Mouse (Mus musculus) kidney, embryonic 14.5 days (tissue): Measurements from ENCODE around the gene Mkrn3. TPM values are rescaled to one million over a fixed set of nuclear protein-coding genes. Genes with fewer than 3 reads are reported as not detected.

Source experiments
- ATAC-seq: fragments of 200-750 bp; cut with Nextera tagmentation; 2 replicates; pipeline ENCODE4 v1.8.0; 2017; ENCODE audit warnings: moderate number of reproducible peaks, mild to moderate bottlenecking, moderate TSS enrichment, moderate library complexity; ENCODE audit not compliant: low FRiP score, low TSS enrichment
- H3K27ac ChIP-seq: fragments of 300-500 bp; sonication (generic); 2 replicates; pipeline ENCODE4 v1.5.1; 2014; ENCODE audit warnings: low read depth, mild to moderate bottlenecking, low read length, moderate library complexity, mixed read lengths
- H3K27me3 ChIP-seq: fragments of 300-500 bp; sonication (generic); 2 replicates; pipeline ENCODE4 v1.6.1; 2014; ENCODE audit warnings: mild to moderate bottlenecking, low read length; ENCODE audit not compliant: control insufficient read depth, insufficient read depth
- H3K36me3 ChIP-seq: fragments of 300-500 bp; sonication (generic); 2 replicates; pipeline ENCODE4 v1.6.1; 2014; ENCODE audit warnings: low read length, mixed read lengths; ENCODE audit not compliant: control insufficient read depth, insufficient read depth
- H3K4me1 ChIP-seq: fragments of 300-500 bp; sonication (generic); 2 replicates; pipeline ENCODE4 v1.6.1; 2014; ENCODE audit warnings: low read length, mixed read lengths; ENCODE audit not compliant: control insufficient read depth, insufficient read depth
- H3K4me2 ChIP-seq: fragments of 300-500 bp; sonication (generic); replicated peaks from 2 replicates; pipeline ENCODE4 v1.6.1; 2014; ENCODE audit warnings: low read depth, mild to moderate bottlenecking, low read length
- H3K4me3 ChIP-seq: fragments of 300-500 bp; sonication (generic); 2 replicates; pipeline ENCODE4 v1.5.1; 2014; ENCODE audit warnings: mild to moderate bottlenecking, low read length
- H3K9ac ChIP-seq: fragments of 300-500 bp; sonication (generic); 2 replicates; pipeline ENCODE4 v1.6.1; 2014; ENCODE audit warnings: low read depth, mild to moderate bottlenecking, low read length, moderate library complexity
- H3K9me3 ChIP-seq: fragments of 300-500 bp; sonication (generic); 2 replicates; pipeline ENCODE4 v1.6.1; 2016; ENCODE audit warnings: low read length; ENCODE audit not compliant: control insufficient read depth
- WGBS: fragments of 180-500 bp; shearing (Covaris S2); extraction: QIAGEN DNeasy Blood & Tissue Kit; methylation state at CpG from one replicate; pipeline ENCODE4 v1.1.7; 2014; 5-methylcytosine and 5-hydroxymethylcytosine counted together
- polyA plus RNA-seq: library from polyadenylated mRNA; unstranded; fragments of >200 nt; fragmentation: Nextera tagmentation; extraction: Ambion mirVana; gene quantifications from 2 replicates; pipeline ENCODE4 v1.2.1, GENCODE M21; 2014

Mkrn3 gene
- polyA plus RNA-seq, 1 experiment from 2014 or later, result 5.4 TPM

- ATAC-seq, result no peak
- H3K36me3 ChIP-seq, result no peaks in the 10 kb centered on the region
- no peak overlapping the region for H3K4me3 ChIP-seq
- no peaks in the 10 kb centered on the region for H3K9me3 ChIP-seq
- H3K27ac ChIP-seq, result no peak overlapping the region
- no peak overlapping the region for H3K4me2 ChIP-seq
- H3K4me1 ChIP-seq, result no peaks in the 10 kb centered on the region
- no peak overlapping the region for H3K9ac ChIP-seq
- H3K27me3 ChIP-seq, result no peaks in the 10 kb centered on the region
- WGBS, result 34% methylated on average over 3 of the region's 3 CpGs
These were observed 13.3 kb upstream of the Mkrn3 start for GRCm38 (mm10) chr7:62433243-62433642.

GRCm38 (mm10) chr7:62428337-62428736 is 8.4 kb upstream of the Mkrn3 start:
- no peak for ATAC-seq
- Histone ChIP-seq H3K9me3 (no peaks in the 10 kb centered on the region), H3K27me3 (no peaks in the 10 kb centered on the region), H3K27ac (no peak overlapping the region), H3K9ac (no peak overlapping the region), H3K4me1 (no peaks in the 10 kb centered on the region), H3K4me2 (no peak overlapping the region), H3K36me3 (no peaks in the 10 kb centered on the region), H3K4me3 (no peak overlapping the region)
- 23% methylated on average over 8 of the region's 8 CpGs for WGBS

GRCm38 (mm10) chr7:62423210-62423609 is 3.3 kb upstream of the Mkrn3 start:
- Histone ChIP-seq H3K9ac (no peak overlapping the region), H3K4me3 (no peak overlapping the region), H3K27ac (no peak overlapping the region), H3K36me3 (no peaks in the 10 kb centered on the region), H3K27me3 (no peaks in the 10 kb centered on the region), H3K9me3 (peaks cover 8% of the 10 kb centered on the region; the same call in 1 of the 2 replicates), H3K4me2 (no peak overlapping the region), H3K4me1 (0 out of 2 replicates have a peak, but pooled peaks cover 3% of the 10 kb centered on the region)
- ATAC-seq, result no peak
- 65% methylated on average over 4 of the region's 4 CpGs for WGBS

GRCm38 (mm10) chr7:62420566-62420965 is 627 bp upstream of the Mkrn3 start:
- H3K4me1 ChIP-seq, result 0 out of 2 replicates have a peak, but pooled peaks cover 3% of the 10 kb centered on the region
- H3K36me3 ChIP-seq, result no peaks in the 10 kb centered on the region
- H3K4me2 ChIP-seq, result peak overlapping the region; percentile 33; the same call in 1 of the 2 replicates
- ATAC-seq, result no peak
- no peaks in the 10 kb centered on the region for H3K27me3 ChIP-seq
- 77% methylated on average over 6 of the region's 6 CpGs for WGBS
- no peak overlapping the region for H3K27ac ChIP-seq
- no peak overlapping the region for H3K4me3 ChIP-seq
- peaks cover 8% of the 10 kb centered on the region; the same call in 1 of the 2 replicates for H3K9me3 ChIP-seq
- H3K9ac ChIP-seq, result no peak overlapping the region

GRCm38 (mm10) chr7:62419105-62419492 is 840 bp downstream of the Mkrn3 start:
- peak overlapping the region; percentile 77; the same call in 1 of the 2 replicates for H3K9ac ChIP-seq
- peak overlapping the region; percentile 74 for H3K4me3 ChIP-seq
- 60% methylated on average over 17 of the region's 17 CpGs for WGBS
- peak; percentile 74 for ATAC-seq
- no peak overlapping the region for H3K27ac ChIP-seq
- no peaks in the 10 kb centered on the region for H3K27me3 ChIP-seq
- peaks cover 8% of the 10 kb centered on the region; the same call in 1 of the 2 replicates for H3K9me3 ChIP-seq
- no peaks in the 10 kb centered on the region for H3K36me3 ChIP-seq
- 0 out of 2 replicates have a peak, but pooled peaks cover 3% of the 10 kb centered on the region for H3K4me1 ChIP-seq
- peak overlapping the region; percentile 58 for H3K4me2 ChIP-seq

GRCm38 (mm10) chr7:62418346-62418745 is 1.6 kb downstream of the Mkrn3 start:
- H3K27ac ChIP-seq, result no peak overlapping the region
- no peak overlapping the region for H3K9ac ChIP-seq
- ATAC-seq, result no peak
- peak overlapping the region; percentile 58; the same call in 1 of the 2 replicates for H3K4me2 ChIP-seq
- no peaks in the 10 kb centered on the region for H3K27me3 ChIP-seq
- H3K4me1 ChIP-seq, result 0 out of 2 replicates have a peak, but pooled peaks cover 3% of the 10 kb centered on the region
- H3K4me3 ChIP-seq, result no peak overlapping the region; the same call in 1 of the 2 replicates
- 86% methylated on average over 9 of the region's 9 CpGs for WGBS
- H3K36me3 ChIP-seq, result no peaks in the 10 kb centered on the region
- H3K9me3 ChIP-seq, result peaks cover 8% of the 10 kb centered on the region; the same call in 1 of the 2 replicates

- H3K9me3 ChIP-seq, result peaks cover 5% of the 10 kb centered on the region; the same call in 1 of the 2 replicates
- no peak overlapping the region for H3K4me2 ChIP-seq
- no peak for ATAC-seq
- no peak overlapping the region for H3K4me3 ChIP-seq
- H3K27ac ChIP-seq, result no peak overlapping the region
- H3K36me3 ChIP-seq, result no peaks in the 10 kb centered on the region
- H3K27me3 ChIP-seq, result no peaks in the 10 kb centered on the region
- no peak overlapping the region for H3K9ac ChIP-seq
- H3K4me1 ChIP-seq, result 0 out of 2 replicates have a peak, but pooled peaks cover 3% of the 10 kb centered on the region
These were observed 3.8 kb downstream of the Mkrn3 start for GRCm38 (mm10) chr7:62416173-62416572.

- H3K4me2 ChIP-seq, result no peak overlapping the region
- no peak overlapping the region for H3K4me3 ChIP-seq
- 71% methylated on average over 1 of the region's 1 CpGs for WGBS
- H3K9ac ChIP-seq, result no peak overlapping the region
- H3K4me1 ChIP-seq, result 0 out of 2 replicates have a peak, but pooled peaks cover 3% of the 10 kb centered on the region
- ATAC-seq, result no peak
- no peak overlapping the region for H3K27ac ChIP-seq
- no peaks in the 10 kb centered on the region for H3K36me3 ChIP-seq
- no peaks in the 10 kb centered on the region for H3K27me3 ChIP-seq
- H3K9me3 ChIP-seq, result peaks cover 5% of the 10 kb centered on the region; the same call in 1 of the 2 replicates
These were observed 4.7 kb downstream of the Mkrn3 start for GRCm38 (mm10) chr7:62415222-62415621.

- no peak overlapping the region for H3K27ac ChIP-seq
- no peaks in the 10 kb centered on the region for H3K4me1 ChIP-seq
- 62% methylated on average over 3 of the region's 3 CpGs for WGBS
- no peak overlapping the region for H3K4me3 ChIP-seq
- H3K9me3 ChIP-seq, result no peaks in the 10 kb centered on the region
- no peaks in the 10 kb centered on the region for H3K27me3 ChIP-seq
- no peak for ATAC-seq
- no peak overlapping the region for H3K9ac ChIP-seq
- H3K4me2 ChIP-seq, result no peak overlapping the region
- H3K36me3 ChIP-seq, result no peaks in the 10 kb centered on the region
These were observed 12.1 kb downstream of the Mkrn3 start for GRCm38 (mm10) chr7:62407803-62408202.
